Mouse (Mus musculus): ENCODE measurements around the gene Sorbs1. TPM values are rescaled to one million over a fixed set of nuclear protein-coding genes. Genes with fewer than 3 reads are reported as not detected.

Gene Sorbs1
- polyA plus RNA-seq, 1 experiment from 2014 or later, result 81.0 TPM

DNA sequence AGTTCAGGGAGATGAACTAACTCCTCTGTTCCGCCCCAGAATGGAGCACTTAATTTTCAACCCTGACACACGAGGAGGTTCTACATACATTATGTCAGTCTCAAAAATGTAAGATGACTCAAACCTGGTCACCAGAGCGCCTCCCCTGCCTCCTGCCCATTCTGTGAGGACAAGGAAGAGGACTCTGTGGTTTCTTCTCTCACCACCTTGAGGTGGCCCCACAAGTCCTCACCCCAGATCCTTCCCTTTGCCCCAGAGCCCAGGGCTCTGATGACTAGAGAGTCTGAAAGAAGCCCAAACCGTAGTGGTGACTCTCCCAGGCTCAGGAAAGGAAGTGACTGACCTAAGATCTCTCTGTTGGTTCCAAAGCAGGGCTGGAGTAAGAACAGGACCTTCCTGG is 17.5 kb downstream of the Sorbs1 start:
- Histone ChIP-seq H3K27ac (no peak overlapping the region), H3K4me3 (replicated peaks) (no peak overlapping the region), H3K9ac (no peak overlapping the region), H3K4me2 (no peak overlapping the region), H3K9me3 (no peaks in the 10 kb centered on the region), H3K4me1 (peaks cover 6% of the 10 kb centered on the region; the same call in 1 of the 2 replicates), H3K27me3 (replicated peaks) (no peaks in the 10 kb centered on the region), H3K36me3 (no peaks in the 10 kb centered on the region)
- WGBS, result 72% methylated on average over 4 of the region's 4 CpGs
- ATAC-seq (ENCODE audit: insufficient read depth, low FRiP score, low read depth), result no peak

GRCm38 (mm10) chr19:40492902-40493301 is 20.7 kb downstream of the Sorbs1 start:
- Histone ChIP-seq H3K27me3 (replicated peaks) (no peaks in the 10 kb centered on the region), H3K36me3 (no peaks in the 10 kb centered on the region), H3K9me3 (no peaks in the 10 kb centered on the region), H3K9ac (no peak overlapping the region), H3K4me3 (replicated peaks) (no peak overlapping the region), H3K27ac (peak overlapping the region; percentile 61), H3K4me1 (peaks cover 33% of the 10 kb centered on the region), H3K4me2 (no peak overlapping the region)
- 48% methylated on average over 9 of the region's 9 CpGs for WGBS
- ATAC-seq (ENCODE audit: insufficient read depth, low FRiP score, low read depth), result no peak

DNA sequence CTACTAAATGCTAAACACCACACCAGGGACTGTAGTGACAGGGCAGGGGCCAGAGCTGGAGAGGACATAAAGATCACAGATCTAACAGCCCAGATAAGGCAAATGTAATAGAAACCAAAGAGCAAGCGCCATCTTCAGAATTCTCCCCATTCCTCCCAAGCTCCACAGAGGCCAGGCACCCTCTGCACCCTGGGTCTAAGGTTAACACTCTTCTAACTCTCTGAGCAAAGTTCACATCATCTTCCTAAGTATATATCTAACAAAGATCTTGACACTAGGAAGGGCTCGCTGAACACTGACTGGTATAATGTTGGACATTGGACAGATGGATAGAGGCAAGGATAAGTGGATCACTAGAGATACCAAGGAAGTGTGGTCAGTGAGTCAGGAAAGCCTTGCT is 22.1 kb downstream of the Sorbs1 start:
- Histone ChIP-seq H3K9me3 (no peaks in the 10 kb centered on the region), H3K4me2 (no peak overlapping the region), H3K4me3 (replicated peaks) (no peak overlapping the region), H3K36me3 (no peaks in the 10 kb centered on the region), H3K27me3 (replicated peaks) (no peaks in the 10 kb centered on the region), H3K9ac (no peak overlapping the region), H3K4me1 (peaks cover 38% of the 10 kb centered on the region), H3K27ac (no peak overlapping the region)
- no peak for ATAC-seq (ENCODE audit: insufficient read depth, low FRiP score, low read depth)
- WGBS, result 93% methylated on average over 2 of the region's 2 CpGs

GRCm38 (mm10) chr19:40490765-40491164 is 22.8 kb downstream of the Sorbs1 start:
- Histone ChIP-seq H3K36me3 (no peaks in the 10 kb centered on the region), H3K9ac (no peak overlapping the region), H3K27ac (peak overlapping the region; percentile 67; the same call in 1 of the 2 replicates), H3K4me2 (no peak overlapping the region), H3K4me3 (replicated peaks) (no peak overlapping the region), H3K27me3 (replicated peaks) (no peaks in the 10 kb centered on the region), H3K9me3 (no peaks in the 10 kb centered on the region), H3K4me1 (peaks cover 38% of the 10 kb centered on the region)
- ATAC-seq (ENCODE audit: insufficient read depth, low FRiP score, low read depth), result 0 out of 2 replicates have a peak, but pooled peaks have one; percentile 43
- WGBS, result 56% methylated on average over 8 of the region's 8 CpGs

DNA sequence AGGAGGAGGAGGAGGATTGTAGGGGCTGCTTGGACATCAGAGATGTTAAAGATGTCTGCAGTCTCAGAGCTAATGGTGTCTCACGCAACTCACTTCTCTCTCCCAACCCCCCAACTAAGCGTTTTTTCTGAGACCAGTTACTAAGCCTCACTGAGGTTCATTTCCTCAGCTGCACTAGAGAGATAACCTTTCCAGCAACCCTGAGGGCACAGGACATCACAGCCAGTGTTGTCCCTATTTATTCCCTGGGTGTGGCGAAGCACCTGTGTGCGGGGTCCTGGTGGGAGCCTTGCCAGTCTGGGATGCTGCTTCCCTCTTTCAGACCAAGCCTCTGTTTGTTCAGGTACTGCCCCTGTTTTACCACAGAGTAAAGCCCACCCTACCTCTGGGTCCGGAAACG is 23.9 kb downstream of the Sorbs1 start:
- Histone ChIP-seq H3K9ac (no peak overlapping the region), H3K36me3 (no peaks in the 10 kb centered on the region), H3K4me3 (replicated peaks) (no peak overlapping the region), H3K27ac (0 out of 2 replicates have a peak overlapping the region, but pooled peaks have one; percentile 67), H3K4me1 (peaks cover 38% of the 10 kb centered on the region), H3K9me3 (no peaks in the 10 kb centered on the region), H3K4me2 (no peak overlapping the region), H3K27me3 (replicated peaks) (no peaks in the 10 kb centered on the region)
- 66% methylated on average over 6 of the region's 6 CpGs for WGBS
- ATAC-seq (ENCODE audit: insufficient read depth, low FRiP score, low read depth), result no peak

- 73% methylated on average over 8 of the region's 8 CpGs for WGBS
- H3K9me3 ChIP-seq, result no peaks in the 10 kb centered on the region
- peak overlapping the region; percentile 50 for H3K27ac ChIP-seq
- ATAC-seq (ENCODE audit: insufficient read depth, low FRiP score, low read depth), result no peak
- no peaks in the 10 kb centered on the region for H3K36me3 ChIP-seq
- no peak overlapping the region for H3K9ac ChIP-seq
- H3K4me1 ChIP-seq, result peaks cover 38% of the 10 kb centered on the region
- no peak overlapping the region for H3K4me2 ChIP-seq
- H3K4me3 ChIP-seq (replicated peaks), result no peak overlapping the region
- H3K27me3 ChIP-seq (replicated peaks), result no peaks in the 10 kb centered on the region
Measured at GRCm38 (mm10) chr19:40488853-40489454, 24.6 kb downstream of the Sorbs1 start.

- H3K27me3 ChIP-seq (replicated peaks), result no peaks in the 10 kb centered on the region
- H3K4me3 ChIP-seq (replicated peaks), result no peak overlapping the region
- H3K27ac ChIP-seq, result peak overlapping the region; percentile 13
- WGBS, result 38% methylated on average over 11 of the region's 11 CpGs
- no peak for ATAC-seq (ENCODE audit: insufficient read depth, low FRiP score, low read depth)
- peaks cover 32% of the 10 kb centered on the region for H3K4me1 ChIP-seq
- peak overlapping the region; percentile 9; the same call in 1 of the 2 replicates for H3K4me2 ChIP-seq
- no peaks in the 10 kb centered on the region for H3K9me3 ChIP-seq
- H3K36me3 ChIP-seq, result no peaks in the 10 kb centered on the region
- no peak overlapping the region for H3K9ac ChIP-seq
Measured at GRCm38 (mm10) chr19:40487561-40487960, 26.0 kb downstream of the Sorbs1 start.

GRCm38 (mm10) chr19:40481115-40481514 is 32.5 kb downstream of the Sorbs1 start:
- Histone ChIP-seq H3K9ac (no peak overlapping the region), H3K9me3 (no peaks in the 10 kb centered on the region), H3K4me3 (replicated peaks) (no peak overlapping the region), H3K27ac (no peak overlapping the region), H3K27me3 (replicated peaks) (no peaks in the 10 kb centered on the region), H3K4me1 (peaks cover 13% of the 10 kb centered on the region; the same call in 1 of the 2 replicates), H3K4me2 (no peak overlapping the region), H3K36me3 (no peaks in the 10 kb centered on the region)
- 73% methylated on average over 6 of the region's 6 CpGs for WGBS
- ATAC-seq (ENCODE audit: insufficient read depth, low FRiP score, low read depth), result no peak

DNA sequence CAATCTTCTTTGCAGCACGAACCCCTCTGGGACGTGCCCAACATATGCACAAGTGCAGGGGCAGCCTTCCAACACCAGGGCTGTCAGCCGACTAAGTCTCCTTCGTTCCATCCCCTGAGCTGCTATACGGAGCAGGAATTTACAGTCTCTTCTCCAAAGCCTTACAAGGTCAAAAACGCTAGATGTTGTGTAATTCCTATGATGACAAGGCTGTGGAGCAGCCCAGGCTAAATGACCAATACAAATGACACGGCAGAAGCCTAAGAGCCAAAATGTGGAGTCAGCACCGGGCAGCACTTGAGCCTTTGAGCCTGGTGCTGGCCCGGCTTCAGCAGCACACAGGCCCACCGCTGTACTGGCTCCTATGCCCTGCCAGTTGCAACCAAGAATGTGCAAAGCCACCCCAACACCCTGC is 35.4 kb downstream of the Sorbs1 start:
- ATAC-seq (ENCODE audit: insufficient read depth, low FRiP score, low read depth), result peak; percentile 71
- no peaks in the 10 kb centered on the region for H3K36me3 ChIP-seq
- peak overlapping the region; percentile 71 for H3K27ac ChIP-seq
- H3K27me3 ChIP-seq (replicated peaks), result no peaks in the 10 kb centered on the region
- WGBS, result 50% methylated on average over 10 of the region's 10 CpGs
- no peaks in the 10 kb centered on the region for H3K9me3 ChIP-seq
- H3K9ac ChIP-seq, result no peak overlapping the region
- no peak overlapping the region for H3K4me2 ChIP-seq
- H3K4me3 ChIP-seq (replicated peaks), result no peak overlapping the region
- H3K4me1 ChIP-seq, result peaks cover 18% of the 10 kb centered on the region; the same call in 1 of the 2 replicates

GRCm38 (mm10) chr19:40477445-40477941 is 36.1 kb downstream of the Sorbs1 start:
- H3K4me3 ChIP-seq (replicated peaks), result no peak overlapping the region
- H3K36me3 ChIP-seq, result no peaks in the 10 kb centered on the region
- WGBS, result 30% methylated on average over 5 of the region's 5 CpGs
- H3K9ac ChIP-seq, result no peak overlapping the region
- peak; percentile 70 for ATAC-seq (ENCODE audit: insufficient read depth, low FRiP score, low read depth)
- peaks cover 19% of the 10 kb centered on the region; the same call in 1 of the 2 replicates for H3K4me1 ChIP-seq
- H3K9me3 ChIP-seq, result no peaks in the 10 kb centered on the region
- H3K27me3 ChIP-seq (replicated peaks), result no peaks in the 10 kb centered on the region
- H3K27ac ChIP-seq, result peak overlapping the region; percentile 71
- H3K4me2 ChIP-seq, result no peak overlapping the region

GRCm38 (mm10) chr19:40476491-40476890 is 37.1 kb downstream of the Sorbs1 start:
- Histone ChIP-seq H3K9me3 (no peaks in the 10 kb centered on the region), H3K4me3 (replicated peaks) (no peak overlapping the region), H3K36me3 (no peaks in the 10 kb centered on the region), H3K9ac (no peak overlapping the region), H3K27ac (no peak overlapping the region), H3K4me2 (no peak overlapping the region), H3K4me1 (peaks cover 27% of the 10 kb centered on the region), H3K27me3 (replicated peaks) (no peaks in the 10 kb centered on the region)
- WGBS, result 75% methylated on average over 4 of the region's 4 CpGs
- ATAC-seq (ENCODE audit: insufficient read depth, low FRiP score, low read depth), result no peak

DNA sequence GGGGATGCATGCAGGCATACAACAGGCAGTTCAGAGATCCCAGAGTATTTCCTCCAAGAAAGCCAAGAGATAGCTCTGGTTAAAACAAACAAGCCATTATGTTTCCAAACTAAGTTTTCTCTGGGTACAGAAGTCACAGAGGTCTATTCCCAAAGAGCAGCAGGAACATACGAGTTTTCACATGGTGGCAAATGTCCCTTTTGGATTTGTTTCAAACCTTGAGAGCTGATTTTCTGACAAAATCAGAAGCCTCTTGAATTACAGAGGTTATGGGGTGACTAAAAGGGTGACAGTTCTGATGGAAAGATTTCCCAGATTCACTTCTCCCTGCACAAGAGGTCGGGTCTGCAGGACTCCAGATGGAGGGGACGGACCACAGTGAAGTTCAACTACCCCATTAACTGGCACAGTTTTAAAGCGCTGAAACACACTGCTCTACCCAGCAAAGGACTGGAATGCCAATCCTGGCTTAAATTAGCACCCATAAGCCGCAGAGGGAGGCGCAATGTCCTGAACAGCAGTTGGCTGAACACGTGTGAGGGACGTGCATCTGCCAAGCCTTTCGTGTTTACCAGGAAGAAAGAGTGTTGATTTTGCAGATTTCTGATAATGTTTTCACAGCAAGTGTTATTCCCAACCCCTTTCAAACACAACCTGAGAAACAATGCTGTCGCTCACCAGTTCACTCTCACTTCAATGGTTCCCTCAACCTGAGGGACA is 41.9 kb downstream of the Sorbs1 start:
- Histone ChIP-seq H3K27me3 (replicated peaks) (no peaks in the 10 kb centered on the region), H3K4me2 (no peak overlapping the region), H3K27ac (peak overlapping the region; percentile 42; the same call in 1 of the 2 replicates), H3K9ac (no peak overlapping the region), H3K36me3 (no peaks in the 10 kb centered on the region), H3K4me3 (replicated peaks) (no peak overlapping the region), H3K9me3 (no peaks in the 10 kb centered on the region), H3K4me1 (peaks cover 15% of the 10 kb centered on the region; the same call in 1 of the 2 replicates)
- WGBS, result 67% methylated on average over 10 of the region's 10 CpGs
- ATAC-seq (ENCODE audit: insufficient read depth, low FRiP score, low read depth), result no peak; the same call in 1 of the 2 replicates
